Mouse (Mus musculus): ENCODE measurements around the gene Hspbp1. TPM values are rescaled to one million over a fixed set of nuclear protein-coding genes. Genes with fewer than 3 reads are reported as not detected.

Hspbp1 gene
- polyA plus RNA-seq, 1 experiment from 2014 or later: 156 TPM

GRCm38 (mm10) chr7:4611921-4612341 is 72.9 kb downstream of the Hspbp1 start:
- no peak overlapping the region for H3K4me2 ChIP-seq (ENCODE audit: low read length)
- H3K4me3 ChIP-seq (replicated peaks; ENCODE audit: low read length): no peak overlapping the region
- H3K27ac ChIP-seq (ENCODE audit: low read length): no peak overlapping the region
- H3K4me1 ChIP-seq (replicated peaks; ENCODE audit: control insufficient read depth, insufficient read depth, low read length): no peaks in the 10 kb centered on the region
- no peaks in the 10 kb centered on the region for H3K9me3 ChIP-seq (ENCODE audit: control insufficient read depth, low read length)
- no peak overlapping the region for H3K9ac ChIP-seq (replicated peaks; ENCODE audit: low read depth, low read length)
- 80% methylated on average over 12 of the region's 12 CpGs for WGBS
- H3K36me3 ChIP-seq (ENCODE audit: control insufficient read depth, insufficient read depth): no peaks in the 10 kb centered on the region
- no peaks in the 10 kb centered on the region for H3K27me3 ChIP-seq (replicated peaks; ENCODE audit: control insufficient read depth, insufficient read depth, low read length)
- ATAC-seq: no peak

GRCm38 (mm10) chr7:4611511-4611910 is 73.4 kb downstream of the Hspbp1 start:
- H3K4me2 ChIP-seq (ENCODE audit: low read length): no peak overlapping the region
- no peak overlapping the region for H3K9ac ChIP-seq (replicated peaks; ENCODE audit: low read depth, low read length)
- no peaks in the 10 kb centered on the region for H3K9me3 ChIP-seq (ENCODE audit: control insufficient read depth, low read length)
- H3K4me1 ChIP-seq (replicated peaks; ENCODE audit: control insufficient read depth, insufficient read depth, low read length): no peaks in the 10 kb centered on the region
- no peak for ATAC-seq
- no peaks in the 10 kb centered on the region for H3K27me3 ChIP-seq (replicated peaks; ENCODE audit: control insufficient read depth, insufficient read depth, low read length)
- 82% methylated on average over 12 of the region's 12 CpGs for WGBS
- no peak overlapping the region for H3K4me3 ChIP-seq (replicated peaks; ENCODE audit: low read length)
- H3K27ac ChIP-seq (ENCODE audit: low read length): no peak overlapping the region
- H3K36me3 ChIP-seq (ENCODE audit: control insufficient read depth, insufficient read depth): no peaks in the 10 kb centered on the region

Other genes starting within 250 kb of the Hspbp1 start
- gene Rdh13, start 239.4 kb downstream of the Hspbp1 start, polyA plus RNA-seq (2015; fragmentation: Nextera tagmentation; extraction: Ambion mirVana): 37.6 and 43.6 TPM in 2 replicates
- gene Eps8l1, start 224.4 kb downstream of the Hspbp1 start, polyA plus RNA-seq (2015; fragmentation: Nextera tagmentation; extraction: Ambion mirVana): 10.1 and 10.9 TPM in 2 replicates
- gene Ppp1r12c, start 183.4 kb downstream of the Hspbp1 start, polyA plus RNA-seq (2015; fragmentation: Nextera tagmentation; extraction: Ambion mirVana): 40.6 and 50.0 TPM in 2 replicates
- gene Tnnt1, start 168.7 kb downstream of the Hspbp1 start, polyA plus RNA-seq (2015; fragmentation: Nextera tagmentation; extraction: Ambion mirVana): 2.1 and 2.6 TPM in 2 replicates
- gene Tnni3, start 160.8 kb downstream of the Hspbp1 start, polyA plus RNA-seq (2015; fragmentation: Nextera tagmentation; extraction: Ambion mirVana): 1.2 and 1.7 TPM in 2 replicates
- gene Dnaaf3, start 152.6 kb downstream of the Hspbp1 start, polyA plus RNA-seq (2015; fragmentation: Nextera tagmentation; extraction: Ambion mirVana): 1.4 and 1.6 TPM in 2 replicates
- gene Syt5, start 137.5 kb downstream of the Hspbp1 start, polyA plus RNA-seq (2015; fragmentation: Nextera tagmentation; extraction: Ambion mirVana): 176 and 222 TPM in 2 replicates
- gene Ptprh, start 81.0 kb downstream of the Hspbp1 start, polyA plus RNA-seq (2015; fragmentation: Nextera tagmentation; extraction: Ambion mirVana): 0.63 and 0.70 TPM in 2 replicates
- gene Tmem86b, start 53.6 kb downstream of the Hspbp1 start, polyA plus RNA-seq (2015; fragmentation: Nextera tagmentation; extraction: Ambion mirVana): 2.0 and 2.9 TPM in 2 replicates
- 7.6 and 7.8 TPM in 2 replicates for gene Ppp6r1, start 26.0 kb downstream of the Hspbp1 start, polyA plus RNA-seq (2015; fragmentation: Nextera tagmentation; extraction: Ambion mirVana)
- 5.9 and 7.9 TPM in 2 replicates for gene Brsk1, start 5.5 kb upstream of the Hspbp1 start, polyA plus RNA-seq (2015; fragmentation: Nextera tagmentation; extraction: Ambion mirVana)
- 0.11 and 0.33 TPM in 2 replicates for gene Tmem150b, start 40.2 kb upstream of the Hspbp1 start, polyA plus RNA-seq (2015; fragmentation: Nextera tagmentation; extraction: Ambion mirVana)
- gene Kmt5c, start 55.0 kb upstream of the Hspbp1 start, polyA plus RNA-seq (2015; fragmentation: Nextera tagmentation; extraction: Ambion mirVana): 60.0 and 66.9 TPM in 2 replicates
- 6.6 and 12.1 TPM in 2 replicates for gene Cox6b2, start 68.0 kb upstream of the Hspbp1 start, polyA plus RNA-seq (2015; fragmentation: Nextera tagmentation; extraction: Ambion mirVana)
- gene Fam71e2, start 86.2 kb upstream of the Hspbp1 start, polyA plus RNA-seq (2015; fragmentation: Nextera tagmentation; extraction: Ambion mirVana): not detected in 2 replicates
- gene Il11, start 97.8 kb upstream of the Hspbp1 start, polyA plus RNA-seq (2015; fragmentation: Nextera tagmentation; extraction: Ambion mirVana): 0.53 and 1.1 TPM in 2 replicates
- gene Tmem190, start 97.9 kb upstream of the Hspbp1 start, polyA plus RNA-seq (2015; fragmentation: Nextera tagmentation; extraction: Ambion mirVana): not detected in 2 replicates
- 3.3 and 4.1 TPM in 2 replicates for gene Tmem238, start 104.6 kb upstream of the Hspbp1 start, polyA plus RNA-seq (2015; fragmentation: Nextera tagmentation; extraction: Ambion mirVana)
- 173 and 179 TPM in 2 replicates for gene Rpl28, start 107.8 kb upstream of the Hspbp1 start, polyA plus RNA-seq (2015; fragmentation: Nextera tagmentation; extraction: Ambion mirVana)
- 291 and 311 TPM in 2 replicates for gene Ube2s, start 127.5 kb upstream of the Hspbp1 start, polyA plus RNA-seq (2015; fragmentation: Nextera tagmentation; extraction: Ambion mirVana)
- 8.7 and 13.2 TPM in 2 replicates for gene Shisa7, start 159.6 kb upstream of the Hspbp1 start, polyA plus RNA-seq (2015; fragmentation: Nextera tagmentation; extraction: Ambion mirVana)
- 3.2 and 4.3 TPM in 2 replicates for gene Isoc2b, start 185.2 kb upstream of the Hspbp1 start, polyA plus RNA-seq (2015; fragmentation: Nextera tagmentation; extraction: Ambion mirVana)
- 0.52 and 0.92 TPM in 2 replicates for gene Isoc2a, start 192.1 kb upstream of the Hspbp1 start, polyA plus RNA-seq (2015; fragmentation: Nextera tagmentation; extraction: Ambion mirVana)
- gene Gm36210, start 221.4 kb upstream of the Hspbp1 start, polyA plus RNA-seq (2015; fragmentation: Nextera tagmentation; extraction: Ambion mirVana): 0.25 and 0.60 TPM in 2 replicates
- 3.4 and 3.9 TPM in 2 replicates for gene Zfp628, start 230.1 kb upstream of the Hspbp1 start, polyA plus RNA-seq (2015; fragmentation: Nextera tagmentation; extraction: Ambion mirVana)
- 32.0 and 38.3 TPM in 2 replicates for gene Nat14, start 237.0 kb upstream of the Hspbp1 start, polyA plus RNA-seq (2015; fragmentation: Nextera tagmentation; extraction: Ambion mirVana)
- gene Ssc5d, start 240.7 kb upstream of the Hspbp1 start, polyA plus RNA-seq (2015; fragmentation: Nextera tagmentation; extraction: Ambion mirVana): 0.34 and 0.39 TPM in 2 replicates